Mouse (Mus musculus) v-Abl transformed pro-B cells (cell line): ENCODE measurements around the gene Ppef2.

Experiments
- in situ Hi-C, 2 experiments: fragments of 400-800 bp; cut with MboI; formaldehyde crosslinking; loops; one replicate each; pipeline ENCODE4 v1.15.1; 2025; ENCODE audit not compliant: unreplicated experiment in 2 of 2

Ppef2 gene

DNA sequence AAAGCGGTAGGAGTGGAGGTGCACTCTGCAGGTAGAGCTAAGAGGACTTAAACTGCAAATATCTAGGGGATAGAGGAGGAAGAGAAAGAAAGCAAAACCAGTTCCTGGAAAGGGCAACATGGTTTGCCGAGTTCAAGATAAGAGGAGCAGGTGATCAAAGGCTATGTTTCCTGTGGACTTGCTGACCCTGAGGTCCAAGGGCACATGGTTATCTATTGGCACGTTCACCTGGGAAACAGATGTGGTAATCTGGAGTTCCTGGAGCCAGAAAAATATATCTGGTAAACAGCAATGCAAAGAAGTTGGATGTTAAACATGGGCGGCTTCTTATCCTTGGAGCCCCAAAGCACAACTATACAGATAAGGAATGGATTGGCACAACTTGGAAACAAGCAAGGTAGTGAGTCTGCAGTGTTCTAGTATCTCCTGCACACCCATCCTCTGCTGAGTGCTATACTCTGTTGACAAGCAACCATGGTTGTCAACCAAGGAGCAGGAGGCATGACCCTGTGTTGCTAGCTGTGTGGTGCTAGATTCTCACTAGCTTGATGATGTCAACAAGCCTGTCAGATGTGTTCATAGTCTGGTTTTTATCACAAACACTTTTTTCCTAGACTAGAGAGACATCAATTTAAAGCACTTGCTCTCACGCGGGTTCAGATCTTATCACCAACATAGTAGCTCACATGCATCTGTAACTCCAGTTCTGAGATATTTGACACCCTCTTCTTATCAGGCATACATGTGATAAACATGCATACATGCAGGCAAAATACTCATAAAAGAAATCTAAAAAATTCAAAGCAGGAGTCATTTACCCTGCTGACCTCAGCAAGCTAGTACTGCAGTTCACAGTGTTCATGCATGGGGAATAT is 51.7 kb downstream of the Ppef2 start:
- in situ Hi-C loops = no loop called here

DNA sequence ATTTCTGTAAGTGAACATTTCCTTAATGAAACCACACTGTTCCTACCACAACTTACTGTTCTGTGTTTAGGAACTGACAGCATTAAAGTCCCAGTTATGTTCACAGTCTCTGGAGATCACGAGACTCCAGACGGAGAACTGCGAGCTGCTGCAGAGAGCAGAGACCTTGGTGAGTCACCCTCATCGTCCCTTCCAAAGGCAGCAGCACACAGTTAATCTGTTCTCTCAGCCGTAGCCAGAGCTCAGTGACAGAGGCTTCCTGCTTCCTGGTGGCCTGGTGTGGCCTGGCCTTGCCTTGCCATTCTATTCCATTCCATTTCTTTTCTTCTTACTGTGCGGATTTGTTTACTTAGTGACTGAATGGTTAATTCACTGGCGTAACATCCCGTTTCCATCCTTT is 57.8 kb downstream of the Ppef2 start:
- in situ Hi-C loops = loop anchor here in 1 of 2 experiments (10.0 kb wide), 1 partner anchor 177 kb away; no protein-coding TSS in a partner anchor

DNA sequence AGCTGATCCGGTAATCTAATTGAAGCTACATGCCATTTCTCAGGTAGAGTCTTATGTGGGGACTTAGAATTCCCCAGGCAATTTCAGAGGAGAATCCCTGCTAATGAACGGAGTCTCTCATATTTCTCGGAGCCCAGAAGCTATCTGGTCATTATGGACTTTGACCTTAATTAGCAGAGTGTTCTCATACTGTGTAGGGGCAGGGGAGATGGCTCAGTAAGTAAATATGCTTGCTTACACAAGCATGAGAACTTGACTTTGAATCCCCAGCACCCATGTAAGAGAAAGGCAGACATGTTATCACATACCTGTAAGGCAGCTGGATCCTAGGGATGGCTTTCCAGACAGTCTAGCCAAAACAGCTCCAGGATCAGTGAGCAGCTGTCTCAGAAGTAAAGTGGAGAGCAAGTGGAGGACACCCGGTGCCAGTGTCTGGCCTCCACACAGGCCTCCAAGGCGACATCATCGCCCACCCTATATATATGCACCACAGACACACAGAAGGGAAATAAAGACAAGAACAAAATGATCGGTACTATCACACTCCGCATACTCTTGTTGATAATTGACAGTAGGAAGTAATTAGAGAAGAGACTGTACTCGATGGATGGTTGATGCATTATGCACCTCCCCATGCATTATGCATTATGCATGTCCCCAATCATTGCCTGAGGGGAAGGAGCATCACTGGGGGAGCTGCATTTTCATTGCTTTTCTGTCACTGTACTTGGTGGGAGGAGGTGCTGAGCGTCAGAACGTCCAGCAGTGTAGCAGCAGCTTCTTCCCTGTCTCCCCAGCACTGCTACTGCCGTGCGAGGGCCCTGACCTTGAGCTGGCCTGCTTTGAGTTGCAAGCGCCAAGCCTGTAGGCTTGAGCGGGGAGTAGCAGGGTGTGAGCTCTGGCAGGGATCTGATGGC is 58.9 kb downstream of the Ppef2 start:
- in situ Hi-C loops = loop anchor here in 1 of 2 experiments (10.0 kb wide), 1 partner anchor 178 kb away; no protein-coding TSS in a partner anchor

DNA sequence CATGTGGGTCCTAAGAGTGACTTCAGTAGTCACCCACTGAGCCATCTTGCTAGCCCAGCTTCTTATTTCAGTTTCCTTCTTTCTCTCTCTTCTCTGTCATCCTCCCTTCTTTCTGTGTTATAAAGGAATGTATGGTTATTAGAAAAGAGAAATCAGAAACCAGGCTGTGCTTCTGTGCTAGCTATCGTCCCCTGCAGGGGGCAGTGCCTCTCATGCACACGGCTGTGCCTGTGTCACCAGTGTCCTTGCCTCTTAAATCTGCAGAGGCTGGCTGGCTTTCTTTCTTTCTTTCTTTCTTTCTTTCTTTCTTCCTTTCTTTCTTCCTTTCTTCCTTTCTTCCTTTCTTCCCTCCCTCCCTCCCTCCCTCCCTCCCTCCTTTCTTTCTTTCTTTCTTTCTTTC is 60.4 kb downstream of the Ppef2 start:
- in situ Hi-C loops = loop anchor here in 1 of 2 experiments (10.0 kb wide), 1 partner anchor 179 kb away; no protein-coding TSS in a partner anchor

DNA sequence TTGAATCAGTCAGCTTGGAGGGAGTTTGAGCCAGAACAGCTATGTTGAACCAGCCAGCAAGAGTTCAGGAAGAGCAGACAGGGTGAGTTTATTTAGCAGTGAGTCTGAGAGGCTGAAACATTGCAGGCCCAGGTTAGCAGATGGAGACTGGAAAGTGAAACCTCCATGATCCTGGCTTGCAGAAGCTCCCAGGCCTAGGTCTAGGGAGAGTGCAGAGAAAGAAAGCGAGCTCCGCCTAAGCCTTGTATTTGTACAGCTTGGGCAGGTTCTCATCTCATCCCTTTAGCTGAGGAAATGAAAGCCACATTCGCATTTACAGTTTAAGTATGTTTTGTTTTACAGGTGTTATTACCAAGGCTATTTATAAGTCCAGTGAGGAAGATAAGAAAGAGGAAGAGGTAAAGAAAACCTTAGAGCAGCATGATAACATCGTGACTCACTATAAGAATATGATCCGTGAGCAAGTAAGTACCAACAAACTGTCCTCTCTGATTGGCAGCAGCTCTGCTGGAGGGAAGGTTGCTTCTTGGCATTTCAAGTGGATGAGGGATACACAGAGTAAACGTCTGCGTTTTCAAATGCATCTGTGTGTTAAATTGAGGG is 67.1 kb downstream of the Ppef2 start:
- in situ Hi-C loops = no loop called here

DNA sequence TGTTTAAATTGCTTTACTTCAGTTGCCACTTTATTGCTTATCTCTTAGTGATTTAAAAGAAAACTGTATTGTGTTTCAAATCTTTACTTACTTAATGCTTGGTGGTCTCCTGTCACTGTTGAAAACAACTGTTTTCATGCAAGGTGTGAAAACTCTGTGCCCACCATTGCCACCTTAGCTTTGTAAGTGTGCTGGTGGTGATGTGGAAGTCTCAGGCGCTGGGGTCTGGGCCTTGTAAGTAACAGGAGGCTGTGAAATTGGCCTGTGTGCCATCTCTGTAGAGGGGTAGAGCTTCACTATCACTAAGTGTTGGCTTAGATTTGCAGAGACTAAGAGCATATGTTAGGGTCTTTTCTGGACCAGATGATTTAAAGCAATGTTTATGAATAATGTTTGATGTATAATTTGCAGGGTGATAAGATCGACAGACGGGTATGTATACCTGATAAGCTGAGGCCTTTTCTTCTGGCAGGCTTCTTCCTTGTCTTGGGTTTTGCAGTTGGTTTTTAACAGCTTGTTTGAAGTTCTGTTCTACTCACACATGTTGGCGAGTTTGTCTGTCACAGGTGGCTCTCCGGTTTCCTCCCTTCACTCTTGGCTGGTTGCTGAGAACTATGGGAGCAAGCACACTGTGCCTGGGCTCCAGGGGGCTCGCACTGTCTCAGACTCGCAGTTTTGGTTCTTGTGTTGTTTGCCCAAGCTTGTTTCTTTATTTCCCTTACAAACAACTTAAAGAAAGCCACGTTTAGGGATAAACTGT is 72.8 kb downstream of the Ppef2 start:
- in situ Hi-C loops = no loop called here
